ENCODE assay signal across 22 mouse cellular contexts in genomic region chr7:141878813-141879212, GRCm38 (mm10). TPM values are rescaled to one million over a fixed set of nuclear protein-coding genes. Genes with fewer than 3 reads are reported as not detected.
"Had no signal": no experiment of that assay in that cellular context is flagged by ENCODE, and none has a peak within 500 bp of the region (broad histone marks: within the 10 kb centered on the region; RNA-seq: fewer than 3 reads in every experiment).

No protein-coding gene starts in this region.

- H3K4me1 ChIP-seq: lung, embryonic 15.5 days; midbrain, embryonic 12.5 days; midbrain, embryonic 15.5 days; neural tube, embryonic 12.5 days had no signal

- H3K4me2 ChIP-seq: lung, embryonic 15.5 days; midbrain, embryonic 12.5 days; midbrain, embryonic 15.5 days; neural tube, embryonic 12.5 days had no signal

- H3K9me3 ChIP-seq: lung, embryonic 15.5 days; midbrain, embryonic 12.5 days; midbrain, embryonic 15.5 days; neural tube, embryonic 12.5 days had no signal

- H3K27ac ChIP-seq: liver, embryonic 14.5 days; lung, embryonic 15.5 days; macrophage; midbrain, embryonic 12.5 days; midbrain, embryonic 15.5 days; neural tube, embryonic 12.5 days had no signal

- H3K27me3 ChIP-seq: lung, embryonic 15.5 days; megakaryocyte, embryonic 14.5 days; midbrain, embryonic 12.5 days; midbrain, embryonic 15.5 days; neural tube, embryonic 12.5 days had no signal

- H3K4me3 ChIP-seq: lung, embryonic 15.5 days; megakaryocyte, embryonic 14.5 days; midbrain, embryonic 12.5 days; midbrain, embryonic 15.5 days; neural tube, embryonic 12.5 days had no signal

- ATAC-seq: lung, postnatal 0 days; midbrain, embryonic 15.5 days had no signal

- H3K9ac ChIP-seq: liver, embryonic 14.5 days; lung, embryonic 15.5 days; midbrain, embryonic 12.5 days; midbrain, embryonic 15.5 days; neural tube, embryonic 12.5 days had no signal

- DNase-seq: lung, adult 18-20 months; lung, postnatal 14 days; lung, postnatal 36 days; retina, postnatal 1 day; right cerebral cortex, adult 18-20 months; right cerebral cortex, postnatal 25 days; right cerebral cortex, postnatal 4 days; spleen, adult 18-20 months; thymus, adult 2 months; thymus, postnatal 25 days; thymus, postnatal 4 days had no signal

RNA-seq across cellular contexts. Expression of gene Muc5b, which starts 39.9 kb away (rescaled TPM):
- polyA plus RNA-seq: liver, embryonic 14.5 days; liver, embryonic 16.5 days; macrophage; small intestine, adult 2 months; urinary bladder, adult 2 months had no signal
